Mouse (Mus musculus) layer of hippocampus, postnatal 25 days (tissue): ENCODE measurements around the gene Adarb1. TPM values are rescaled to one million over a fixed set of nuclear protein-coding genes. Genes with fewer than 3 reads are reported as not detected.

ENCODE experiments used
- DNase-seq, 2 experiments: peaks; one replicate each; pipeline ENCODE4 v3.0.0; 2022; ENCODE audit warnings: mixed read lengths in 2 of 2, low spot score in 1 of 2; ENCODE audit errors: extremely low spot score in 1 of 2
- total RNA-seq, 2 experiments: library from RNA; stranded (reverse); gene quantifications; 2 replicates each; pipeline ENCODE4 v1.2.3; 2021

The Adarb1 gene
- total RNA-seq, 2 experiments from 2014 or later: 103 to 104 TPM

- DNase-seq: no peak
Measured at GRCm38 (mm10) chr10:77329446-77330094, 88.5 kb downstream of the Adarb1 start.

GRCm38 (mm10) chr10:77324716-77325115 is 93.4 kb downstream of the Adarb1 start:
- no peak for DNase-seq

- no peak for DNase-seq
Measured at GRCm38 (mm10) chr10:77321611-77322010, 96.5 kb downstream of the Adarb1 start.

GRCm38 (mm10) chr10:77321001-77321400 is 97.1 kb downstream of the Adarb1 start:
- DNase-seq: no peak

- no peak for DNase-seq
Measured at GRCm38 (mm10) chr10:77315682-77316081, 102.4 kb downstream of the Adarb1 start.

GRCm38 (mm10) chr10:77314711-77315266 is 103.3 kb downstream of the Adarb1 start:
- DNase-seq: no peak

- DNase-seq: no peak
Measured at GRCm38 (mm10) chr10:77308978-77309377, 109.1 kb downstream of the Adarb1 start.

GRCm38 (mm10) chr10:77305766-77306165 is 112.3 kb downstream of the Adarb1 start:
- no peak for DNase-seq

- no peak for DNase-seq
Measured at GRCm38 (mm10) chr10:77304840-77305533, 113.1 kb downstream of the Adarb1 start.

- DNase-seq: no peak
Measured at GRCm38 (mm10) chr10:77304362-77304761, 113.7 kb downstream of the Adarb1 start.

GRCm38 (mm10) chr10:77300934-77301297 is 117.2 kb downstream of the Adarb1 start:
- no peak for DNase-seq

GRCm38 (mm10) chr10:77300237-77300933 is 117.7 kb downstream of the Adarb1 start:
- no peak for DNase-seq

GRCm38 (mm10) chr10:77299194-77299593 is 118.9 kb downstream of the Adarb1 start:
- no peak for DNase-seq

- DNase-seq: no peak
Measured at GRCm38 (mm10) chr10:77298621-77299020, 119.4 kb downstream of the Adarb1 start.

- peak in 1 of 2 experiments; percentile 26 for DNase-seq
Measured at GRCm38 (mm10) chr10:77294691-77295090, 123.4 kb downstream of the Adarb1 start.

- DNase-seq: no peak
Measured at GRCm38 (mm10) chr10:77290624-77291366, 127.3 kb downstream of the Adarb1 start.

- DNase-seq: no peak
Measured at GRCm38 (mm10) chr10:77289559-77289958, 128.5 kb downstream of the Adarb1 start.

- no peak for DNase-seq
Measured at GRCm38 (mm10) chr10:77288639-77289195, 129.4 kb downstream of the Adarb1 start.

GRCm38 (mm10) chr10:77287626-77288025 is 130.4 kb downstream of the Adarb1 start:
- DNase-seq: no peak

- DNase-seq: no peak
Measured at GRCm38 (mm10) chr10:77284832-77285231, 133.2 kb downstream of the Adarb1 start.
